Mouse (Mus musculus): ENCODE results near the gene Pfkfb2. TPM values are rescaled to one million over a fixed set of nuclear protein-coding genes. Genes with fewer than 3 reads are reported as not detected.

The Pfkfb2 gene
- total RNA-seq, 2 experiments from 2014 or later, result 6.6 to 13.9 TPM

- no peak for ATAC-seq (replicated peaks; ENCODE audit: poor library complexity, severe bottlenecking)
Measured at GRCm38 (mm10) chr1:130738551-130739106, 9.6 kb upstream of the Pfkfb2 start.

DNA sequence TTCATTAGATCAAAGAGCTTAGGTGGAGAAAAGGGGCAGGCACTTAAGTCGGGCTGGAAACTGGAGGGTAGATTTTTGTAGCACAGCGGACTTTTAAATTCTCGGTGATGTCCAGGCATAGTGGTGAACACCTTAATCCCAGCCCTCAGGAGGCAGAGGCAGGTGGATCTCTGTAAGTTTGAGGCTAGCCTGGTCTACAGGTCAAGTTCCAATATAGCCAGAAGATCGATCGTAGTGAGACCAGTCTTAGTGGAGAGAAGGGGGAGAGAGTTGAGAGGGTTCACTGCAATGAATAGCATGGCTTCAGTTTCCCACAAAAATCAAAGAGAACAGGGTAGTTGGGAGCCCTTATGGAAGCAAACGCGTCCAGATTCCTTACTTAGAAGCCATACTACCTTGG is 8.9 kb upstream of the Pfkfb2 start:
- no peak for ATAC-seq (replicated peaks; ENCODE audit: poor library complexity, severe bottlenecking)

GRCm38 (mm10) chr1:130737411-130737881 is 8.4 kb upstream of the Pfkfb2 start:
- no peak for ATAC-seq (replicated peaks; ENCODE audit: poor library complexity, severe bottlenecking)

DNA sequence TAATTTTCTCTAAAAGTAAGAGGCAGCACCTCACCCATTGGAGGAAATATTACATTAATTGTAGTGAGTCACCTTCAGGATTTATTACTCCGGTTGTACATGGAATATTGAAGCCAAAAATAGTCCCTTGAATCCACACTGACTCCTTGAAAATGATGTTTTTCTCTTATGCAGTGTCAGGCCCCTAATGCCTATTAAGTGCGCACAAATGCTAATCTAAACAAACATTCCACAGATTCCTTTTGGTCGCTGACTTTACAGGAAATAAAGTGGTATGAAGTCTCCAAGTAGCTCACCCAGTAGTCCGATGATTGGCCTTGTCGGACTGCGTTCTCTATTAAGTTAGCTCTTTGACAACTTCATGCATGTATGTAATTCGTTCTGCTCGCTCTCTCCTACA is 5.8 kb upstream of the Pfkfb2 start:
- no peak for ATAC-seq (replicated peaks; ENCODE audit: poor library complexity, severe bottlenecking)

DNA sequence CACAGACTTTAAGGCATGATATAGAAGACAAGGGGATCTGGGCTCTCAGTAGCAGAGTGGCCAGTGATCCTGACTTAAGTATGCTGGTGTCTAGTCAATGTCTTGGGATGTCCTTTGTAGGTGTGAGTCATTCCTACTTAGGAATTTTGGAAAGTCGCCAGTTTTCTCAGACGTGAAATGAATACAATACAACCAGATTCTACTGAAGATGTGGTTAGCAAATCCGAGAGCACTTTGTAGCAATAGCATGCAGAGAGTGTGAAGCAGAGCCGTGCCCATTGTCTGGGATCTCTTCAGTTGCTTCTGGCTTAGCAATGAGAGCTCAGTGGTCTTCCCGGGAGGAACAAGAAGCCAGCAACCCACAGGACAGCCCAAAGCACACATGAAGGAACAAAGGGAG is 5.4 kb upstream of the Pfkfb2 start:
- no peak for ATAC-seq (replicated peaks; ENCODE audit: poor library complexity, severe bottlenecking)

DNA sequence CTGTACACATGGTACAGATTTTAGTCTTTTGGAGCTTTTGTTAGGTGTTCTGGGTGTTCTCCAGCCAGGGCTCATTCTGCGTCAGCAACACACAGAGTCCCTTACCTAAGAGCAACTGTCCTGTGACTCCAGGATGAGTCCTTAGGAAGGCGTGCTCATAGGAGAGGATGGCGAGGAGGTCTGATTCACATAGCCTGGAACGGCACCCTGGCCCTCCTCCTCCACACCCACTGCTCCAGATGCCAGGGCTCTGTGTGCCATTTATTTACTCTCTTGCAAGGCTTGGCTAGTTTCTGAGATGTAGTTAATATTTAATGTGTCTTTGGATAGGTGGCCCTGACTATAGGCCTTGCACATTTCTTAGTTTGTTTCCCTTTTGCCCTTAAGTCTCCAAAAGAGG is 4.6 kb upstream of the Pfkfb2 start:
- no peak for ATAC-seq (replicated peaks; ENCODE audit: poor library complexity, severe bottlenecking)

GRCm38 (mm10) chr1:130732706-130733658 is 3.9 kb upstream of the Pfkfb2 start:
- no peak for ATAC-seq (replicated peaks; ENCODE audit: poor library complexity, severe bottlenecking)

GRCm38 (mm10) chr1:130731741-130732337 is 2.8 kb upstream of the Pfkfb2 start, which contains the start of gene AA986860:
AA986860 (plus strand) TSS chr1:130731976.
- ATAC-seq (replicated peaks; ENCODE audit: poor library complexity, severe bottlenecking), result no peak

DNA sequence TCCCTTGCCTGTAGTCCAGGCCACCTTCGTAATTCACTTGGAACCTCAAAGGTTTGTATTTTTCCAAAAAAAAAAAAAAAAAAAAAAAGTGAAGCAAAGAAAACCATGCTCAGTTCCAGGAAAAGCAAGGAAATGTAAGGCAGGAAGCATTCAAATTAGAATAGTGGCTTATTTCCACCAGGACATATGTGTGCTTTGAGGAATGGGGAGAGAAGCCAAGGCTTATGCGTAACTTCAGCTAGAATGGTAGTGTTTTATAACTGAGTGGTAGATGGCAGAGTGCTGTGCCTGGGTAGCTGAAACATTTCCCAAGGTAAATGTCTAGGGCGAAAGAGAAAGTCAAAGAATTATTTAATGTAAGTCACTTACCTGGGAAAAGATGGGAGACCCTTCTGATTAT is 345 bp downstream of the Pfkfb2 start:
- no peak for ATAC-seq (replicated peaks; ENCODE audit: poor library complexity, severe bottlenecking)

DNA sequence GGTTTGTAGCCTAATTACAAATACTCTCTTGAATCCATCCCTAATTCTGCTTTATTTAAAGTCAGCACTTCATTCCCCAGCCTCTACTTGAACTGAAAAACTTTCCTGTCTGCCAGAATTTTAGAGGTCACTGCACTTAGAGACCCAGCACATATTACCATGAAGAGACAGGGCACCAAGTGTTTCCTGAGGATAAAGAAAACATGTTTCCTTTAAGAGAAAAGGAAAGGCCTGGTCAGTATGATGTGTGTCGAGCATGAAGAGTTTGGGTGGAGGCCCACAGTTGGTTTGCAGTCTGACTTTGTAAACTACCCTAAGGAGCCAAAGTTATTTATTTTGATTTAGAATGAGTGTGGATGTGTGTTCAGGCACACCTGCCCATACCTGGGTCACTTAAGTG is 983 bp downstream of the Pfkfb2 start:
- ATAC-seq (replicated peaks; ENCODE audit: poor library complexity, severe bottlenecking), result no peak

DNA sequence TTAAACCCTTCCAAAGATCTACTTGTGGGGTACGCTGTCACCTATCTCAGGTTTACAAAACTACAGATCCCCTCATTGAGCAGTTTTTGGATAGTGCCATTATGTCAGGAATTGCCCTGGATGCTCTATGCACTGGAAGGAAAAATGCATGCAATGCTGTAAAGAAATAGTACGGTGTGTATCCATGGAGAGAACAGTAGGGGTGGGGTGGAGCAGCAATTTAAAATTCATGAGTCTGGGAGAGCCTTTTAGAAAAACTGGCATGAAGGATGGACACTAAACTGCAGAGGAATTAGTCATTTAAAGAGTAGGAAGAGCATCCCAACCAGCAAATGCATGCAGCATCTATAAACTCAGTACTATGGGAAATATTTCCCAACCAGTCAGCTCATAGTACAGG is 2.7 kb downstream of the Pfkfb2 start:
- no peak for ATAC-seq (replicated peaks; ENCODE audit: poor library complexity, severe bottlenecking)

- ATAC-seq (replicated peaks; ENCODE audit: poor library complexity, severe bottlenecking), result no peak
Measured at GRCm38 (mm10) chr1:130724206-130724605, 4.8 kb downstream of the Pfkfb2 start.

DNA sequence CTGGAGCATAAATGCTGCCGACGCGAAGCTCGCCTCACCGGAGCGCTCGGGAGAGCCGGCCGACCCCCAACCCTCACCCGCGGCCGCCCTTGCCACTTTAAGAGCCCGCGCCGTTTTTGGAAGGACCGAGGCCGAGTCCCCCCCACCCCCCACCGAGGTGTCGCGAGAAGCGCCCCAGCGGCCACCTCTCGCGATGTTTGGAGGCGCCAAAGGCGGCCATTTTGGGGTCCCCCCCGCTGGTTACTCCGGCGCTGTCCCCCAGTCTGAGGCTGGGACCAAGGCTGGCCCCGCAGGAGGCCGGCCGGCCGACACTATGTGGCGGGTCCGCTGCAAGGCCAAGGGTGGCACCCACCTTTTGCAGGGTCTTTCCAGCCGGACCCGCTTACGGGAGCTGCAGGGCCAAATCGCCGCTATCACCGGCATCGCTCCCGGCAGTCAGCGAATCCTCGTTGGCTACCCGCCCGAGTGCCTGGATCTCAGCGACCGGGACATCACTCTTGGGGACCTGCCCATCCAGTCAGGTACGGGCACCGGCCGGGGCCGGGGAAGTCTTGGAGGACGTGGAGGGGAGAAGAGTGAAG is 11.7 kb downstream of the Pfkfb2 start, which contains the start of gene Yod1:
TSS of gene Yod1 (plus strand) at position 37 of the 581 bp plus-strand sequence.
- peak; percentile 72 for ATAC-seq (replicated peaks; ENCODE audit: poor library complexity, severe bottlenecking)

- ATAC-seq (replicated peaks; ENCODE audit: poor library complexity, severe bottlenecking), result peak; percentile 10
Measured at GRCm38 (mm10) chr1:130716513-130717290, 12.4 kb downstream of the Pfkfb2 start.

- ATAC-seq (replicated peaks; ENCODE audit: poor library complexity, severe bottlenecking), result peak; percentile 2
Measured at GRCm38 (mm10) chr1:130716218-130716512, 12.9 kb downstream of the Pfkfb2 start.

GRCm38 (mm10) chr1:130715561-130716217 is 13.4 kb downstream of the Pfkfb2 start, which contains the start of gene Gm29427:
Gm29427 (minus strand) TSS chr1:130715799.
- ATAC-seq (replicated peaks; ENCODE audit: poor library complexity, severe bottlenecking), result peak; percentile 62

DNA sequence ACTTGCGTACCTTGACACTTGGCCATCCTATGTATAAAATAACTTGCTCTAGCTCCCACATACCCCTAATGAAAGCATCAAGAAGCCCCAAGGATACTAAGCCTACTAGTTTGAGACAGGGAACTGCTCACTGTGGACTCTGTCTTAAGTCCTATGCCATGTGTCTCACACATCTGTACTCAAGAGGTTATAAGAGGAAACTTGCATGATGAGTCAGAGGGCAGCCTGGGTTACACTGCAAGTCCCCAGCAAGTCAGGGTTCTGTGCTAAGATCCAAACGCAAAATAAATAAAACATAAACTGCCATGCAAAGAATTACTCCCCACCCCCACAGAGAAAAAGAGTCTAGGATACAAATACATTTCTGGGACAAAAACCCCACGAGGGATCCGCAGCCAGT is 15.0 kb downstream of the Pfkfb2 start:
- no peak for ATAC-seq (replicated peaks; ENCODE audit: poor library complexity, severe bottlenecking)

DNA sequence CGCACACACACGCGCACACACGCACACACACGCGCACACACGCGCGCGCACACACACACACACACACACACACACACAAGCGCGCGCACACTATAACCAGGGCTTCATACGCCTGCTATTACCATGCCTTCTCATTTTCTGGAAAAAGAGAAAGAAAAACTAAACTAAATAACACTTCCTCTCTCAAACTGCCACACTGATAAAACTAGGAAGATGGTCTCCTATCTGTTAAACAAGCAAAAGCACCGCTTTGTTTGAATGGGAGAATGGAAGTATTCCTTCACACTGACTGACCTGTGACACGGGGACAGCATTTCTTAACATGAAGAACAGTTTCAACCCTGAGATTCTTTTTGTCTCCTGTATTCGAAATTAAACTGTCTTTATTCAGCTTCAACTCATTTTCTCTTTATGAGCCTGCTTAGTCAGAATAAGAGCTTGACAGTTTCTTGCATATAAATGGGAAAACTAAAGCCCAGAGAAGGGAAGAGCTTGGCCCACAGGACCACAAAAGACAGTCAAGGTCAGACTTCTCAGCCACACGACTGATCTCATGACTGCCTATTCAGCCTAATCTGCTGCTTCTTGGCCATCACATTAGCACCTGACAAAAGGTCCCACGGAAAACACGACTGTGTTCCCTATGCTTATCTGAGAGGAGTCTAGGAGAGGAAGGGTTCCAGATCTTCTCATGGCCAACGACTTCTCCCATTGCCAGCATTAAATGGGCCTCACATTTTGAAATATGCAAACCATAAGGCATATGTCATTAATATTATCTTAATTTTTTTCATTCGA is 18.6 kb downstream of the Pfkfb2 start:
- ATAC-seq (replicated peaks; ENCODE audit: poor library complexity, severe bottlenecking), result no peak

- no peak for ATAC-seq (replicated peaks; ENCODE audit: poor library complexity, severe bottlenecking)
Measured at GRCm38 (mm10) chr1:130703613-130704012, 25.4 kb downstream of the Pfkfb2 start.
